Mouse (Mus musculus) megakaryocyte, embryonic 14.5 days (primary cell): ENCODE measurements around the gene Zfp169. TPM values are rescaled to one million over a fixed set of nuclear protein-coding genes. Genes with fewer than 3 reads are reported as not detected.

ENCODE experiments used
- H3K27me3 ChIP-seq: replicated peaks from 2 replicates; pipeline ENCODE3; 2012; ENCODE audit warnings: inconsistent platforms
- H3K36me3 ChIP-seq: replicated peaks from 2 replicates; pipeline ENCODE3; 2012; ENCODE audit warnings: low read length, inconsistent platforms, mixed read lengths
- H3K4me1 ChIP-seq: 2 replicates; pipeline ENCODE4 v1.6.1; 2012; ENCODE audit warnings: inconsistent platforms
- H3K4me3 ChIP-seq: replicated peaks from 2 replicates; pipeline ENCODE3; 2012; ENCODE audit warnings: moderate library complexity, mild to moderate bottlenecking, inconsistent platforms
- H3K9me3 ChIP-seq: 2 replicates; pipeline ENCODE4 v1.6.1; 2012; ENCODE audit warnings: inconsistent platforms
- FLI1 ChIP-seq: IDR thresholded peaks from 2 replicates; pipeline ENCODE4 v1.6.1; 2012; ENCODE audit warnings: low read length, inconsistent platforms, mixed read lengths
- GATA1 ChIP-seq: IDR thresholded peaks from 3 replicates; pipeline ENCODE4 v1.6.1; 2012; ENCODE audit warnings: mixed read lengths, low read length, inconsistent platforms, borderline replicate concordance
- polyA plus RNA-seq: library from polyadenylated mRNA; stranded (reverse); fragments of >175 nt; gene quantifications from 2 replicates; pipeline ENCODE4 v1.2.3, GENCODE M21; 2012; ENCODE audit warnings: low replicate concordance; ENCODE audit not compliant: insufficient read depth

The Zfp169 gene
- polyA plus RNA-seq, 1 experiment: 0.30 TPM

- Histone ChIP-seq H3K9me3 (no peaks in the 10 kb centered on the region), H3K27me3 (no peaks in the 10 kb centered on the region), H3K36me3 (peaks cover 45% of the 10 kb centered on the region), H3K4me1 (no peaks in the 10 kb centered on the region), H3K4me3 (no peak overlapping the region)
- TF ChIP-seq GATA1: no peak
These were observed 29.6 kb downstream of the Zfp169 start for GRCm38 (mm10) chr13:48483606-48484005.

DNA sequence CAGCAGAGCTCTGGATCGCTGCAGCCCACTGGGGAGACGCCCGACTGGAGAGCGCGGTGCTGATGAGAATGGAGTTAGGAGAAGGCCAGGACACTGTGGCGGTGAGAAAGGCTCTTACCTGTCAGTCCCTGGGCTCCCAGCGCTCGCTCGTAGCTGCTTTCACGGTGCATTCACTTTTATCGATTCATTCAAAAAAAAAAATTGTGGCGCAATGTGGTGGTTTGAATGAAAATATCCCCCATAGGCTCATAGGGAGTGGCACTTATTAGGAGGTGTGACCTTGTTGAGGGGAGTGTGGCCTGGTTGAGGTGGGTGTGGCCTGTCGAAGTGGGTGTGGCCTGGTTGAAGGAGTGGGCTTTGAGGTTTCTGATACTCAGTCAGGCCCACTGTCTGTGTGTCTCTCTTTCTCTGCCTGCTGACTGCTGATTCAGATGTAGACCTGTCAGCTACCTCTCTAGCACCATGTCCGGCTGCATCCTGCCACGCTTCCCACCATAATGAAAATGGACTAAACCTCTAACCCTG is 44.5 kb downstream of the Zfp169 start:
- H3K36me3 ChIP-seq: no peaks in the 10 kb centered on the region
- TF ChIP-seq FLI1 (no peak), GATA1 (no peak)
- peaks cover 12% of the 10 kb centered on the region for H3K9me3 ChIP-seq
- H3K4me1 ChIP-seq: no peaks in the 10 kb centered on the region
- H3K27me3 ChIP-seq: peaks cover 10% of the 10 kb centered on the region
- H3K4me3 ChIP-seq: no peak overlapping the region

DNA sequence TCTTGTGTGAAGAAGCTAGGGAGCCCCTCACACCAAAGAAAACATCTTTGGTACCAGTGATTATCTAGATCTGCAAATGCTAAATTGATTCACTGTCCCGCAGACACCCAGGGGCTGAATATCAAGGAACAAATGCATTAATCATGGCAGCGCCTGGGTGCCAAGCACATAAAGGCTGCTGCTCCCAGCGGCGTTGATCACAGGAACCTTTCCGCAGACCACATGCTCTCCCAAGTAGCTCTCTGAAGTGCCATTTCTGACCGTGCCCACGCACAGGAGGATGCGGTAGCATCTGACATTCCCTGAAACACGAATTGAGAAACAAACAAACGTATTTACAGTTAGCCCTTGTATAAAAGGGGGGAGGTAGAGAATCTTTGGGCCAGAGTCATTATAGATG is 47.1 kb downstream of the Zfp169 start:
- Histone ChIP-seq H3K27me3 (peaks cover 10% of the 10 kb centered on the region), H3K36me3 (no peaks in the 10 kb centered on the region), H3K4me1 (no peaks in the 10 kb centered on the region), H3K9me3 (peaks cover 6% of the 10 kb centered on the region; the same call in 1 of the 2 replicates), H3K4me3 (no peak overlapping the region)
- TF ChIP-seq FLI1 (no peak), GATA1 (no peak)

DNA sequence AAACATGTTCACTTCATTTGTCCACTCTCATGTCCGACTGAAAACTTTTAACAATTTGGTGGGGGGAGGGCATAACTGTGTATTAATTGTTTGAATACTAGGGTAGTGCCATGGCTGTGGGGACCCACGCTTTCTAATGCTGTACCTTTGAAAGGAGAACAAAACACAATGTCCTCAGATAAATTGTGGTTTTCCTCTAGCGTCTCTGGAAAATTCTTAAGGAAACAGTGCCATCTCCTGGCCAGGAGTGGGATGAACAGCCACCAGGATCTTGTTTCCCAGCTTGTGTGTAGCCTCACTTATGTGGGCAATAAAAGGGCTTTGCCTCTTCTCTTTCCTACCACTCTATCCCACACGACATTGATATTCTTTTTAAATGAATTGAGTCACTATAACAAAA is 49.1 kb downstream of the Zfp169 start:
- Histone ChIP-seq H3K9me3 (no peaks in the 10 kb centered on the region), H3K27me3 (peaks cover 10% of the 10 kb centered on the region), H3K4me1 (no peaks in the 10 kb centered on the region), H3K4me3 (no peak overlapping the region), H3K36me3 (no peaks in the 10 kb centered on the region)
- no peak for TF ChIP-seq FLI1
- TF ChIP-seq GATA1: no peak

DNA sequence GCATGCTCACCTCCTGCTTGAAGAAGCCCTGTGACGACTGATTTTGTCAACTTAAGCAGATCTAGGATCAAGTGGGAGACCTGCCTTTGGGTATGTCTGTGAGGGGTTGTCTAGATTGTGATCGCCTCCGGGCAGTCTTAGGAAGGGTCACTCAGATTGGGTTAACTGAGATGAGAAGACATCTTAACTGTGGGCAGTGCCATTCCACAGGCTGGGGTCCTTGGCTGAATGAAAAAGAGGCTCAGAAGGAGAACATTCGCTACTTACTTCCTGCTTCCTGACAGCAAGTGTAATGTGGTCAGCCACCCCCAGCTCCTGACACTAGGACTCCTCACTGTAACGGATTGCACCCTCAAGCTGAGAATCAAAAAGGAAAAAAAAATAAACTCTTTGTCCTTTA is 54.0 kb downstream of the Zfp169 start:
- Histone ChIP-seq H3K4me3 (no peak overlapping the region), H3K36me3 (no peaks in the 10 kb centered on the region), H3K9me3 (no peaks in the 10 kb centered on the region), H3K27me3 (no peaks in the 10 kb centered on the region), H3K4me1 (no peaks in the 10 kb centered on the region)
- TF ChIP-seq FLI1: no peak
- no peak for TF ChIP-seq GATA1

- TF ChIP-seq GATA1 (no peak), FLI1 (no peak)
- H3K4me1 ChIP-seq: no peaks in the 10 kb centered on the region; the same call in 1 of the 2 replicates
- peaks cover 18% of the 10 kb centered on the region for H3K9me3 ChIP-seq
- H3K4me3 ChIP-seq: no peak overlapping the region
- no peaks in the 10 kb centered on the region for H3K36me3 ChIP-seq
- H3K27me3 ChIP-seq: peaks cover 2% of the 10 kb centered on the region
These were observed 65.1 kb downstream of the Zfp169 start for GRCm38 (mm10) chr13:48448119-48448518.

GRCm38 (mm10) chr13:48443996-48444395 is 69.3 kb downstream of the Zfp169 start:
- no peak overlapping the region for H3K4me3 ChIP-seq
- TF ChIP-seq FLI1 (no peak), GATA1 (no peak)
- H3K4me1 ChIP-seq: no peaks in the 10 kb centered on the region; the same call in 1 of the 2 replicates
- H3K36me3 ChIP-seq: no peaks in the 10 kb centered on the region
- peaks cover 3% of the 10 kb centered on the region; the same call in 1 of the 2 replicates for H3K9me3 ChIP-seq
- no peaks in the 10 kb centered on the region for H3K27me3 ChIP-seq

GRCm38 (mm10) chr13:48438321-48438720 is 74.9 kb downstream of the Zfp169 start:
- Histone ChIP-seq H3K9me3 (no peaks in the 10 kb centered on the region; the same call in 1 of the 2 replicates), H3K4me1 (no peaks in the 10 kb centered on the region; the same call in 1 of the 2 replicates), H3K4me3 (no peak overlapping the region), H3K36me3 (no peaks in the 10 kb centered on the region), H3K27me3 (no peaks in the 10 kb centered on the region)
- TF ChIP-seq GATA1: no peak
- TF ChIP-seq FLI1: no peak

Other genes starting within 250 kb of the Zfp169 start
- gene A830005F24Rik, start 119 bp upstream of the Zfp169 start, polyA plus RNA-seq: 0.40 TPM in 1 of 2 replicates, not detected in the other
- 0.62 TPM in 1 of 2 replicates, not detected in the other for gene Ptpdc1, start 112.2 kb upstream of the Zfp169 start, polyA plus RNA-seq
- not detected in 2 replicates for gene Barx1, start 149.5 kb upstream of the Zfp169 start, polyA plus RNA-seq